In genomic region chr2:163084519-163084918, GRCm38 (mm10) we compare ENCODE assay signal across 28 mouse cellular contexts. TPM values are rescaled to one million over a fixed set of nuclear protein-coding genes. Genes with fewer than 3 reads are reported as not detected.
A peak's percentile ranks its signal among the peaks of the same experiment; 100 is the strongest.
DNase-seq lines count a peak whose midpoint lies in the region; ATAC-seq and TF ChIP-seq lines count a peak whose summit lies in the region.
"Had no signal": no experiment of that assay in that cellular context is flagged by ENCODE, and none has a peak within 500 bp of the region (broad histone marks: within the 10 kb centered on the region; RNA-seq: fewer than 3 reads in every experiment).

No protein-coding gene starts in this region.

- no peak for TF ChIP-seq CTCF in testis, adult 2 months (IDR thresholded peaks at IDR 0.05; ENCODE audit: control insufficient read depth, insufficient read depth, insufficient replicate concordance, low read depth, low read length)

- H3K36me3 ChIP-seq in testis, adult 2 months (ENCODE audit: control insufficient read depth, insufficient read depth, low read length): no peaks in the 10 kb centered on the region
- H3K36me3 ChIP-seq in forebrain, embryonic 11.5 days (ENCODE audit: control insufficient read depth, insufficient read depth, low read length): no peaks in the 10 kb centered on the region; the same call in 1 of the 2 replicates
- H3K36me3 ChIP-seq: embryonic facial prominence, embryonic 15.5 days; forebrain, embryonic 15.5 days had no signal

- peak overlapping the region; percentile 79 for H3K4me3 ChIP-seq in testis, adult 2 months (ENCODE audit: control insufficient read depth, low read depth, low read length)
- H3K4me3 ChIP-seq in forebrain, embryonic 11.5 days (ENCODE audit: low read depth, low read length): no peak overlapping the region
- H3K4me3 ChIP-seq: embryonic facial prominence, embryonic 13.5 days; embryonic facial prominence, embryonic 15.5 days; erythroblast, embryonic 14.5 days; forebrain, embryonic 10.5 days; forebrain, embryonic 13.5 days; forebrain, embryonic 15.5 days had no signal

- H3K9me3 ChIP-seq in forebrain, embryonic 11.5 days (ENCODE audit: control insufficient read depth, low read length): no peaks in the 10 kb centered on the region
- H3K9me3 ChIP-seq: embryonic facial prominence, embryonic 13.5 days; embryonic facial prominence, embryonic 15.5 days; forebrain, embryonic 10.5 days; forebrain, embryonic 13.5 days; forebrain, embryonic 15.5 days; G1E had no signal

- no peaks in the 10 kb centered on the region for H3K27me3 ChIP-seq in testis, adult 2 months (ENCODE audit: control insufficient read depth, insufficient read depth, low read length)
- H3K27me3 ChIP-seq in forebrain, embryonic 11.5 days (ENCODE audit: control insufficient read depth, insufficient read depth, low read length): no peaks in the 10 kb centered on the region
- H3K27me3 ChIP-seq: embryonic facial prominence, embryonic 13.5 days; embryonic facial prominence, embryonic 15.5 days; forebrain, embryonic 13.5 days; forebrain, embryonic 15.5 days; Patski had no signal

- no peak for ATAC-seq in forebrain, embryonic 11.5 days (replicated peaks; ENCODE audit: low FRiP score)
- ATAC-seq: forebrain, embryonic 13.5 days; forebrain, embryonic 15.5 days; forebrain, postnatal 0 days had no signal

- no peak for TF ChIP-seq POLR2A in testis, adult 2 months (IDR thresholded peaks at IDR 0.05; ENCODE audit: control insufficient read depth, low read depth, low read length)

- DNase-seq in testis, postnatal 14 days (ENCODE audit: low spot score): no peak
- peak; percentile 41 for DNase-seq in ES-CJ7 (ENCODE audit: low read depth, low spot score)
- peak; percentile 77 for DNase-seq in R1 (ENCODE audit: low read depth, low spot score)
- DNase-seq in forebrain, embryonic 11.5 days (ENCODE audit: low spot score): no peak
- DNase-seq in right cerebral cortex, postnatal 25 days: no peak
- no peak for DNase-seq in frontal cortex, adult 2 months (ENCODE audit: extremely low spot score in 1 of 2, low spot score in 1 of 2)
- DNase-seq: adrenal gland, adult 2 months; adrenal gland, postnatal 10 days; adrenal gland, postnatal 25 days; cerebellum, adult 11 months; cerebellum, adult 18-20 months; cerebellum, adult 8-10 months; cerebellum, adult 9-11 months; cerebellum, postnatal 14 days; cerebellum, postnatal 36 days; embryo, embryonic 11 days; forebrain, postnatal 0 days had no signal

- no peak overlapping the region for H3K9ac ChIP-seq in forebrain, embryonic 11.5 days (ENCODE audit: low read length)
- H3K9ac ChIP-seq: embryonic facial prominence, embryonic 13.5 days; embryonic facial prominence, embryonic 15.5 days; forebrain, embryonic 13.5 days; forebrain, embryonic 15.5 days; forebrain, postnatal 0 days had no signal

- WGBS in forebrain, embryonic 11.5 days: 92% methylated on average over 3 of the region's 3 CpGs

- H3K4me1 ChIP-seq in testis, adult 2 months (ENCODE audit: control insufficient read depth, insufficient read depth, low read length): peaks cover 5% of the 10 kb centered on the region; the same call in 1 of the 2 replicates
- no peaks in the 10 kb centered on the region for H3K4me1 ChIP-seq in forebrain, embryonic 11.5 days (replicated peaks; ENCODE audit: control insufficient read depth, insufficient read depth, low read length)
- H3K4me1 ChIP-seq: embryonic facial prominence, embryonic 13.5 days; embryonic facial prominence, embryonic 15.5 days; forebrain, embryonic 10.5 days; forebrain, embryonic 13.5 days; forebrain, embryonic 15.5 days had no signal

- no peak overlapping the region for H3K27ac ChIP-seq in testis, adult 2 months (ENCODE audit: control insufficient read depth, insufficient read depth, low read depth, low read length)
- no peak overlapping the region for H3K27ac ChIP-seq in forebrain, embryonic 11.5 days (ENCODE audit: low read depth, low read length)
- H3K27ac ChIP-seq: embryonic facial prominence, embryonic 13.5 days; embryonic facial prominence, embryonic 15.5 days; forebrain, embryonic 10.5 days; forebrain, embryonic 13.5 days; forebrain, embryonic 15.5 days had no signal

- no peak overlapping the region for H3K4me2 ChIP-seq in forebrain, embryonic 11.5 days (ENCODE audit: low read depth, low read length, severe bottlenecking)
- H3K4me2 ChIP-seq: embryonic facial prominence, embryonic 13.5 days; embryonic facial prominence, embryonic 15.5 days; forebrain, embryonic 13.5 days; forebrain, embryonic 15.5 days had no signal

RNA-seq across cellular contexts. Expression of gene Gtsf1l, which starts 3.1 kb away (rescaled TPM):
- polyA plus RNA-seq in testis, adult 2 months (2012; rRNA removed): 676 and 742 TPM in 2 replicates
- polyA plus RNA-seq in forebrain, embryonic 11.5 days (2014; fragmentation: Nextera tagmentation; extraction: Ambion mirVana): 0.35 TPM in 1 of 2 replicates, not detected in the other
- polyA plus RNA-seq in frontal cortex, adult 2 months (2012; rRNA removed): not detected in 2 replicates
- polyA plus RNA-seq: adrenal gland, adult 2 months; brain, embryonic 14.5 days; embryonic facial prominence, embryonic 11.5 days; embryonic facial prominence, embryonic 13.5 days; erythroblast, embryonic 14.5 days; forebrain, embryonic 10.5 days; forebrain, embryonic 13.5 days; forebrain, embryonic 15.5 days; G1E; Patski had no signal

RNA-seq across cellular contexts. Expression of gene Mybl2, which starts 30.0 kb away (rescaled TPM):
- polyA plus RNA-seq in testis, adult 2 months (2012; rRNA removed): 14.2 and 18.5 TPM in 2 replicates
- 54.3 and 60.4 TPM in 2 replicates for polyA plus RNA-seq in forebrain, embryonic 11.5 days (2014; fragmentation: Nextera tagmentation; extraction: Ambion mirVana)
- 1.8 and 2.6 TPM in 2 replicates for polyA plus RNA-seq in frontal cortex, adult 2 months (2012; rRNA removed)

Comparison
In these comparisons a context has a peak if more than half of its experiments do, and no peak if none do; other contexts are left out.
1. DNase-seq: peak in ES-CJ7 (single experiment) and R1 (single experiment); none in testis, postnatal 14 days (single experiment), forebrain, embryonic 11.5 days (single experiment), right cerebral cortex, postnatal 25 days (single experiment) and frontal cortex, adult 2 months (0 of 2).
2. RNA of gene Gtsf1l, which starts 3.1 kb away (polyA plus RNA-seq): 676 to 742 TPM in testis, adult 2 months; 0.35 TPM in forebrain, embryonic 11.5 days and not detected in frontal cortex, adult 2 months; every median in the first group is over 100 times any median in the second.